Mouse (Mus musculus) lung, adult 2 months (tissue): ENCODE results near the gene Psma1.

Experiments
- CTCF ChIP-seq: fragments of 200-500 bp; IDR thresholded peaks from 2 replicates; pipeline ENCODE4 v1.5.1; 2011; ENCODE audit warnings: mild to moderate bottlenecking, low read length, control low read depth; ENCODE audit not compliant: insufficient read depth
- POLR2A ChIP-seq: fragments of 200-500 bp; IDR thresholded peaks from 2 replicates; pipeline ENCODE4 v1.6.1; 2011; ENCODE audit warnings: low read depth, mild to moderate bottlenecking, control low read depth, low read length, borderline replicate concordance; ENCODE audit errors: extremely low read depth

GRCm38 (mm10) chr7:114290078-114290506 lies 14.2 kb upstream of the Psma1 start:
- no peak for TF ChIP-seq CTCF
- TF ChIP-seq POLR2A: no peak
